Mouse (Mus musculus) testis, adult 2 months (tissue): Measurements from ENCODE around the gene Bri3bp. TPM values are rescaled to one million over a fixed set of nuclear protein-coding genes. Genes with fewer than 3 reads are reported as not detected.

Experiments used
- H3K27ac ChIP-seq: fragments of 200-500 bp; 2 replicates; pipeline ENCODE4 v1.5.1; 2012; ENCODE audit warnings: low read depth, low read length; ENCODE audit not compliant: control insufficient read depth, insufficient read depth
- H3K27me3 ChIP-seq: fragments of 200-500 bp; 2 replicates; pipeline ENCODE4 v1.6.1; 2012; ENCODE audit warnings: mild to moderate bottlenecking, low read length, moderate library complexity; ENCODE audit not compliant: control insufficient read depth, insufficient read depth
- H3K36me3 ChIP-seq: fragments of 200-500 bp; 2 replicates; pipeline ENCODE4 v1.6.1; 2012; ENCODE audit warnings: mild to moderate bottlenecking, low read length; ENCODE audit not compliant: control insufficient read depth, insufficient read depth
- H3K4me1 ChIP-seq: fragments of 200-500 bp; 2 replicates; pipeline ENCODE4 v1.6.1; 2012; ENCODE audit warnings: low read length; ENCODE audit not compliant: control insufficient read depth, insufficient read depth
- H3K4me3 ChIP-seq: fragments of 200-500 bp; 2 replicates; pipeline ENCODE4 v1.5.1; 2012; ENCODE audit warnings: low read depth, mild to moderate bottlenecking, low read length, moderate library complexity, mixed read lengths; ENCODE audit not compliant: control insufficient read depth
- CTCF ChIP-seq: fragments of 200-500 bp; IDR thresholded peaks from 2 replicates; pipeline ENCODE4 v1.5.1; 2012; ENCODE audit warnings: low read depth, mild to moderate bottlenecking, inconsistent platforms, low read length, moderate library complexity; ENCODE audit not compliant: control insufficient read depth, insufficient read depth, insufficient replicate concordance
- POLR2A ChIP-seq: fragments of 200-500 bp; IDR thresholded peaks from 2 replicates; pipeline ENCODE4 v1.6.1; 2012; ENCODE audit warnings: low read depth, mild to moderate bottlenecking, inconsistent platforms, low read length, moderate library complexity; ENCODE audit not compliant: control insufficient read depth
- polyA plus RNA-seq: library from polyadenylated mRNA; depleted of rRNA; stranded (reverse); fragments of >200 nt; gene quantifications from 2 replicates; pipeline ENCODE4 v1.2.3, GENCODE M21; 2012; rRNA removed

The Bri3bp gene
- polyA plus RNA-seq, 1 experiment = 41.4 TPM

DNA sequence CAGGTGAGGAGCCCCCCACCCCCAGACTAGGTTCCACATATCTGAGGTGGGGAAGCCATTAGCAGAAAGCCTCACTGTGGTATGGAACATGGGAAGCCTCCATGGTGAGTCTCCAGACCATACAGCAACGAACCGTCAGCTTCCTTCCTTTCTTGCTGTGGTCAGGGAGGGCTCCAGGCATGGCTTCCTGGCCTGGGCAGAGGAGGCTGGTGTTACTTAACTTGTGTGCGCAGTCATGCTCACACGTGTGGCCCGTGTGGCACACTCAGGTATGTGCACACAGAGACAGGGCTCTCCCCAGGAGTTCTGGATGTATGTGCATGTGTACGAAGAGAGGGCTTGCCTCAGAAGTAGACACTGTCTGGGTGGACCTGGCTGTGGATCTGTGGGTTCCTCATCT, 62.3 kb downstream of the Bri3bp start:
- no peak overlapping the region for H3K27ac ChIP-seq
- H3K4me3 ChIP-seq = no peak overlapping the region
- H3K27me3 ChIP-seq = no peaks in the 10 kb centered on the region
- H3K36me3 ChIP-seq = peaks cover 2% of the 10 kb centered on the region
- no peaks in the 10 kb centered on the region for H3K4me1 ChIP-seq
- TF ChIP-seq CTCF (no peak), POLR2A (no peak)

DNA sequence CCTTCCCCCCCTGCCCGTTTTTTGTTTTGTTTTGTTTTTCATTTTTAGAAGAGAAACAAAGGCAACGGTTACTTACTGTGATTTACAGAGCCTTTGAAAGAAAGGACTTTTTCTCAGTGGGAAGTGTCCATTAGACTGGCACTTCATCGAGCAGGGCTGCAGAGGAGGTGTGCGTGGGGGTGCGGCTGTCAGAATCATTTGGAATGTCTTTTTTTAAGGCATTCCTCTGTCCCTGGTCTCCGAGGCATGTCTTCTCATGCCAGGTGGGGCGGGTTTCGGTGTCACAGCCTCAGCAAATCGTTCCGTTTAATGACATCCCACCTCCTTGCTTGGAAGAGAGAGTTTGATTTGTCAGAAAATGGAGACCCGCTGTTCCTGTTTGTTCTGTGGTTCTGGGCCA, 63.3 kb downstream of the Bri3bp start:
- H3K4me3 ChIP-seq = no peak overlapping the region
- no peaks in the 10 kb centered on the region for H3K4me1 ChIP-seq
- H3K36me3 ChIP-seq = peaks cover 2% of the 10 kb centered on the region
- H3K27me3 ChIP-seq = no peaks in the 10 kb centered on the region
- TF ChIP-seq POLR2A (no peak), CTCF (no peak)
- no peak overlapping the region for H3K27ac ChIP-seq

DNA sequence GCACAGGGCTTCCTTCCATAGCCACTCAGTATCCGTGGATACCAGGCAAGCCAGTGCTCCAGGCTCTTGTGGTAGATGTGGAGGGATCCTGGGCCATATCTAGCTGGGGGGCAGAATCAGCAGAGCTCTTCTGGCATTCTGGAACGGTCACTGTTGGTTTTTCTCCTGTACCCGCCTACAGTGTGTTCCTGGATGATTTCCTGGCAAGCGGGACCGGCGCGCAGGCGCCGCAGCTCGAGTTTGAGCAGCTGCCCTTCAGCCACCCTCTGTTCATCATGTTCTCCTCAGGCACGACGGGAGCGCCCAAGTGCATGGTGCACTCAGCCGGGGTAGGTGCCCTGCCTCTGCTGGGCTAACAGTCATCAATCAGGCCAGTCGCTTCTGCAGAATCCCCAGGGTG, 64.6 kb downstream of the Bri3bp start:
- TF ChIP-seq POLR2A (no peak), CTCF (no peak)
- Histone ChIP-seq H3K4me3 (no peak overlapping the region), H3K27ac (no peak overlapping the region), H3K36me3 (peaks cover 4% of the 10 kb centered on the region), H3K4me1 (no peaks in the 10 kb centered on the region), H3K27me3 (no peaks in the 10 kb centered on the region)

DNA sequence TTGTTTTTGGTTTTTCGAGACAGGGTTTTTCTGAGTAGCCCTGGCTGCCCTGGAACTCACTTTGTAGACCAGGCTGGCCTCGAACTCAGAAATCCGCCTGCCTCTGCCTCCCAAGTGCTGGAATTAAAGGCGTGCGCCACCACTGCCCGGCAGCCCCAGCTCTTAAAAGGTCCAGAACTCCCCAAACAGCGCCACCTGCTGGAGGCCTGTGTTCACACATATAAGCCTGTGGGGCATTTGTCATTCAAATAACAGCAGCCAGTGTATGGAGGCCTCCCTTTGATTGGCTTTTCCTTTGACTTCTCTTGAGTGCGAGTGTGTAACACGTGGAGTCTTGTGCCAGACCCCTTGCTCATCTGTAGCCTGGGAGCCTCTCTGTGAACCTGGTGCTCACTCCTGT, 66.2 kb downstream of the Bri3bp start:
- no peaks in the 10 kb centered on the region for H3K27me3 ChIP-seq
- no peak overlapping the region for H3K27ac ChIP-seq
- H3K4me3 ChIP-seq = no peak overlapping the region
- TF ChIP-seq POLR2A (no peak), CTCF (peak; percentile 48; the same call in 1 of the 2 replicates)
- peaks cover 4% of the 10 kb centered on the region for H3K36me3 ChIP-seq
- H3K4me1 ChIP-seq = no peaks in the 10 kb centered on the region

DNA sequence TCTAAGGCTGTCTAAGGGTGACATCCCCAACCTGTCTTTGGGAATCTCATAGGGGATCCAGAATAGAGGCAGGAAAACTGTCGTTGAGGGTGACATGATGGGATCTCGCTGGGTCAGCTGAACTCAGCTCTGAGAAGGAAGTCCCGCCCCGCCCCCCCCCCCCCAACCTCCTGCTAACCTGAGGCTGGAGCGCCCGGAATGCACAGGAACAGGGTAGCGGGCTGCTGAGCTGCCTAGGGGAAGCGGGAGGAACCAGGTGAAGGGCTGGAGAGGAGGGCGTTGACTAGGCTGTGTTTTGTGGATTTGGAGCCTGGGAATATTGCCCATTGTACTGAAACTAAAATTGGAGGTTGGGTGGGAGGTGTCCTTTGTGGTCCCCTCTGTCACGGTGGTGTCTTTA, 66.6 kb downstream of the Bri3bp start:
- TF ChIP-seq CTCF = no peak
- no peak for TF ChIP-seq POLR2A
- H3K4me1 ChIP-seq = no peaks in the 10 kb centered on the region
- peaks cover 4% of the 10 kb centered on the region for H3K36me3 ChIP-seq
- no peak overlapping the region for H3K27ac ChIP-seq
- no peaks in the 10 kb centered on the region for H3K27me3 ChIP-seq
- H3K4me3 ChIP-seq = no peak overlapping the region

DNA sequence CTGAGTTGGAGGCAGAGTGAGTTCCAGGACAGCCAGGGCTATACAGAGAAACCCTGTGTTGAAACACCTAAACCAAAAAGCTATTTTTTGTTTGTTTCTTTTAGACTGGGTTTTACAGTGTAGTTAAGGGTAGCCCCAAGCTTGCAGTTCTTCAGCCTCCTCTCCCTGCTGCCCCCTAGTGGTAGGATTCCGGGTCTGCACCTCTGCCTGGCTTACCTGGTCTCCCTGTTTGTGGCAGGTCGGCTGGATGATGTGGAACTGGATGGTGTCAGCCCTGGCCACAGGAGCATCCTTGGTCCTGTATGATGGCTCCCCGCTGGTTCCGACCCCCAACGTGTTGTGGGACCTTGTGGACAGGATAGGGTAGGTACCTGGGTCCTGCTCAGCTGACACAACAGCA, 68.2 kb downstream of the Bri3bp start:
- TF ChIP-seq CTCF = peak; percentile 95; the same call in 1 of the 2 replicates
- TF ChIP-seq POLR2A = no peak
- Histone ChIP-seq H3K4me1 (no peaks in the 10 kb centered on the region), H3K36me3 (peaks cover 2% of the 10 kb centered on the region; the same call in 1 of the 2 replicates)

More for the DNA sequence above, 68.2 kb downstream of the Bri3bp start:
- Histone ChIP-seq H3K4me3 (no peak overlapping the region), H3K27ac (no peak overlapping the region), H3K27me3 (no peaks in the 10 kb centered on the region)

Other genes with a start within 250 kb of the Bri3bp start
- gene Scarb1, start 100.5 kb upstream of the Bri3bp start, polyA plus RNA-seq = 172 and 188 TPM in 2 replicates
- gene Gm10382, start 52.2 kb upstream of the Bri3bp start, polyA plus RNA-seq = 84.2 and 109 TPM in 2 replicates
- 1,188 and 1,319 TPM in 2 replicates for gene Ubc, start 51.4 kb upstream of the Bri3bp start, polyA plus RNA-seq
- 17.0 and 19.5 TPM in 2 replicates for gene Dhx37, start 7.4 kb upstream of the Bri3bp start, polyA plus RNA-seq
- gene Aacs, start 34.2 kb downstream of the Bri3bp start, polyA plus RNA-seq = 90.7 and 98.5 TPM in 2 replicates
- 0.09 and 0.13 TPM in 2 replicates for gene Tmem132b, start 90.2 kb downstream of the Bri3bp start, polyA plus RNA-seq